In the genomic region with DNA sequence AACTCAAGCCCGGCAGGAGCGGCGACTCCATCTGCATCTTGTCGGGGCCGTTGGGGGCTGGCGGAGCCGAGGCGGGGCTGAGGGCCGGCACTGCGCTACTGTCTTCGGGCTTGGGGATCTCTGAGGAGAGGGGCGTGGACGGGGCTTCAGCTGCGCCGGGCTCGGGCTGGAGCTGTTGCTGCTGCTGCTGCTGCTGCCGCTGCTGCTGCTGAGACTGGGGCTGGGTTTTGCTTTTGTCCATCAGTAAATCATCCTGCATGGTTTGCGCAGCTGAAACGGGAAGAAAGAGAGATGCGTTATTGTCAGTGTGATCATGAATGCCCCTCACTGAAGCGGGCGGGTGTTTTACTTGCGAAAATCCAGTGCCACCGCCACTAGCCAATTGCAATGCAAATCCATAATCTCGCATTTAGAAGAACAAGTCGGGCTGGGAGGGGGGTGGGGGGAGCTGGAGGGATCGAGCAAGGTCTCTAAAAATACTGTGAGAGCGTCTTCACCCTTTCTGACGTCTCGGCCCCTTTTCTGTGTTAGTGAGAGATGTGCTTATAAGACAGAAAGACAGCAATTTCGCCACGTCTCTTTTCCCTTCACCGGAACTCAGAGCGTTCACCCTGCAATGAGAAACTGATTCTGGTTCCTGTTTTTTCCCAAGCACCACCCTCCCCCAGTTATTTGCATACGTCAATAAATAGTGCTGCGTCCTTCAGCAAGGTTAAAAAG, we compare ENCODE assay signal across 8 mouse cellular contexts. TPM values are rescaled to one million over a fixed set of nuclear protein-coding genes. Genes with fewer than 3 reads are reported as not detected.
A peak's percentile ranks its signal among the peaks of the same experiment; 100 is the strongest.
DNase-seq lines count a peak whose midpoint lies in the region; ATAC-seq and TF ChIP-seq lines count a peak whose summit lies in the region.

No protein-coding gene starts in this region.

- peak; percentile 78 for ATAC-seq in forebrain, embryonic 12.5 days (ENCODE audit: low FRiP score)
- peak; percentile 67 for ATAC-seq in heart, postnatal 0 days (ENCODE audit: insufficient read depth, low read depth)
- ATAC-seq in liver, postnatal 0 days: peak; percentile 64
- peak; percentile 64 for ATAC-seq in neural tube, embryonic 15.5 days (ENCODE audit: low FRiP score)

- H3K4me3 ChIP-seq in bone marrow macrophage, adult 2 months (ENCODE audit: insufficient read depth, low read length): peak overlapping the region; percentile 82
- peak overlapping the region; percentile 72 for H3K4me3 ChIP-seq in forebrain, embryonic 12.5 days (replicated peaks)
- H3K4me3 ChIP-seq in heart, postnatal 0 days (ENCODE audit: low read depth, low read length): peak overlapping the region; percentile 69
- peak overlapping the region; percentile 79 for H3K4me3 ChIP-seq in liver, postnatal 0 days (ENCODE audit: low read depth, low read length)
- H3K4me3 ChIP-seq in neural tube, embryonic 15.5 days (replicated peaks): peak overlapping the region; percentile 67

- H3K36me3 ChIP-seq in forebrain, embryonic 12.5 days (replicated peaks): no peaks in the 10 kb centered on the region
- H3K36me3 ChIP-seq in heart, postnatal 0 days (replicated peaks; ENCODE audit: control insufficient read depth, insufficient read depth, low read length): no peaks in the 10 kb centered on the region; the same call in 1 of the 2 replicates
- H3K36me3 ChIP-seq in liver, postnatal 0 days (replicated peaks; ENCODE audit: insufficient read depth, low read length): no peaks in the 10 kb centered on the region
- H3K36me3 ChIP-seq in neural tube, embryonic 15.5 days: no peaks in the 10 kb centered on the region

- no peak for TF ChIP-seq EP300 in heart, postnatal 0 days (IDR thresholded peaks at IDR 0.05; ENCODE audit: low read depth)
- no peak for TF ChIP-seq EP300 in liver, postnatal 0 days (IDR thresholded peaks at IDR 0.05; ENCODE audit: low read depth)

- peak overlapping the region; percentile 100 for H3K4me2 ChIP-seq in forebrain, embryonic 12.5 days
- H3K4me2 ChIP-seq in heart, postnatal 0 days (ENCODE audit: low read depth, low read length): peak overlapping the region; percentile 80
- H3K4me2 ChIP-seq in liver, postnatal 0 days (ENCODE audit: low read depth, low read length): peak overlapping the region; percentile 99
- H3K4me2 ChIP-seq in neural tube, embryonic 15.5 days: peak overlapping the region; percentile 95

- under 1% methylated on average over 36 of the region's 36 CpGs for WGBS in forebrain, embryonic 12.5 days
- under 1% methylated on average over 36 of the region's 36 CpGs for WGBS in heart, postnatal 0 days
- WGBS in liver, postnatal 0 days (ENCODE audit: insufficient replicate concordance): under 1% methylated on average over 36 of the region's 36 CpGs
- WGBS in neural tube, embryonic 15.5 days: under 1% methylated on average over 34 of the region's 36 CpGs

- peak overlapping the region; percentile 75 for H3K9ac ChIP-seq in forebrain, embryonic 12.5 days
- peak overlapping the region; percentile 89 for H3K9ac ChIP-seq in heart, postnatal 0 days (replicated peaks; ENCODE audit: low read depth, low read length)
- peak overlapping the region; percentile 79 for H3K9ac ChIP-seq in liver, postnatal 0 days (replicated peaks)
- peak overlapping the region; percentile 69 for H3K9ac ChIP-seq in neural tube, embryonic 15.5 days (replicated peaks)

- peaks cover 20% of the 10 kb centered on the region for H3K4me1 ChIP-seq in bone marrow macrophage, adult 2 months (ENCODE audit: control insufficient read depth, insufficient read depth, low read length)
- H3K4me1 ChIP-seq in forebrain, embryonic 12.5 days: peaks cover 32% of the 10 kb centered on the region
- peaks cover 3% of the 10 kb centered on the region; the same call in 1 of the 2 replicates for H3K4me1 ChIP-seq in heart, postnatal 0 days (ENCODE audit: control insufficient read depth, insufficient read depth)
- H3K4me1 ChIP-seq in liver, postnatal 0 days (ENCODE audit: insufficient read depth): peaks cover 35% of the 10 kb centered on the region
- peaks cover 58% of the 10 kb centered on the region for H3K4me1 ChIP-seq in neural tube, embryonic 15.5 days

- DNase-seq in CD4-positive, CD25-positive, alpha-beta regulatory T cell, adult 2 months (ENCODE audit: low read depth, low spot score): peak; percentile 41
- peak; percentile 93 for DNase-seq in heart, postnatal 0 days (ENCODE audit: low spot score)
- peak; percentile 65 to 71 for DNase-seq in kidney, postnatal 4 days
- DNase-seq in liver, postnatal 0 days: peak; percentile 58
- peak; percentile 15 for DNase-seq in thymus, postnatal 0 days (ENCODE audit: low spot score)

- TF ChIP-seq POLR2A in bone marrow macrophage, adult 2 months (IDR thresholded peaks at IDR 0.05; ENCODE audit: borderline replicate concordance, low read depth, low read length): no peak

- H3K27me3 ChIP-seq in forebrain, embryonic 12.5 days: peaks cover 29% of the 10 kb centered on the region
- no peaks in the 10 kb centered on the region for H3K27me3 ChIP-seq in heart, postnatal 0 days (ENCODE audit: control insufficient read depth, insufficient read depth, low read length)
- peaks cover 32% of the 10 kb centered on the region for H3K27me3 ChIP-seq in liver, postnatal 0 days (ENCODE audit: insufficient read depth, low read length)
- H3K27me3 ChIP-seq in neural tube, embryonic 15.5 days (replicated peaks): no peaks in the 10 kb centered on the region

- H3K27ac ChIP-seq in bone marrow macrophage, adult 2 months (ENCODE audit: insufficient read depth, low read depth, low read length): peak overlapping the region; percentile 80
- H3K27ac ChIP-seq in forebrain, embryonic 12.5 days: peak overlapping the region; percentile 78
- H3K27ac ChIP-seq in heart, postnatal 0 days (ENCODE audit: low read depth): peak overlapping the region; percentile 96
- peak overlapping the region; percentile 90 for H3K27ac ChIP-seq in liver, postnatal 0 days (ENCODE audit: low read depth)
- H3K27ac ChIP-seq in neural tube, embryonic 15.5 days (replicated peaks): peak overlapping the region; percentile 93

- H3K9me3 ChIP-seq in forebrain, embryonic 12.5 days: no peaks in the 10 kb centered on the region
- H3K9me3 ChIP-seq in heart, postnatal 0 days (replicated peaks; ENCODE audit: control insufficient read depth, low read length): no peaks in the 10 kb centered on the region
- H3K9me3 ChIP-seq in liver, postnatal 0 days (ENCODE audit: low read length): no peaks in the 10 kb centered on the region
- no peaks in the 10 kb centered on the region for H3K9me3 ChIP-seq in neural tube, embryonic 15.5 days (replicated peaks)

- no peak for TF ChIP-seq CTCF in bone marrow macrophage, adult 2 months (IDR thresholded peaks at IDR 0.05; ENCODE audit: low read depth, low read length)
- TF ChIP-seq CTCF in heart, postnatal 0 days (IDR thresholded peaks at IDR 0.05; ENCODE audit: low read depth): no peak
- no peak for TF ChIP-seq CTCF in liver, postnatal 0 days (IDR thresholded peaks at IDR 0.05; ENCODE audit: low read depth)

RNA-seq across cellular contexts. Expression of a gene that starts 32.5 kb away (rescaled TPM):
- polyA plus RNA-seq in bone marrow macrophage, adult 2 months (2012; ENCODE audit: insufficient read depth, insufficient read length, missing spikeins): 87.5 and 98.0 TPM in 2 replicates
- 154 and 159 TPM in 2 replicates for polyA plus RNA-seq in forebrain, embryonic 12.5 days (2016; fragmentation: Nextera tagmentation; extraction: Ambion mirVana)
- total RNA-seq in heart, postnatal 0 days (2014; rRNA removed; ENCODE audit: low replicate concordance): 72.7 and 80.9 TPM in 2 replicates
- 82.5 and 84.3 TPM in 2 replicates for polyA plus RNA-seq in heart, postnatal 0 days (2015; fragmentation: Nextera tagmentation; extraction: Ambion mirVana)
- polyA plus RNA-seq in liver, postnatal 0 days (2015; fragmentation: Nextera tagmentation; extraction: Ambion mirVana): 119 and 126 TPM in 2 replicates
- 98.7 and 104 TPM in 2 replicates for polyA plus RNA-seq in neural tube, embryonic 15.5 days (2015; fragmentation: Nextera tagmentation; extraction: Ambion mirVana)
- 95.0 and 102 TPM in 2 replicates for polyA plus RNA-seq in thymus, postnatal 0 days (2015; fragmentation: Nextera tagmentation; extraction: Ambion mirVana)

RNA-seq across cellular contexts. Expression of a gene that starts 33.5 kb away (rescaled TPM):
- 7.6 and 8.0 TPM in 2 replicates for polyA plus RNA-seq in bone marrow macrophage, adult 2 months (2012; ENCODE audit: insufficient read depth, insufficient read length, missing spikeins)
- polyA plus RNA-seq in forebrain, embryonic 12.5 days (2016; fragmentation: Nextera tagmentation; extraction: Ambion mirVana): 3.7 and 6.1 TPM in 2 replicates
- 19.6 and 21.8 TPM in 2 replicates for total RNA-seq in heart, postnatal 0 days (2014; rRNA removed; ENCODE audit: low replicate concordance)
- polyA plus RNA-seq in heart, postnatal 0 days (2015; fragmentation: Nextera tagmentation; extraction: Ambion mirVana): 13.5 and 13.7 TPM in 2 replicates
- 2.1 and 2.8 TPM in 2 replicates for polyA plus RNA-seq in liver, postnatal 0 days (2015; fragmentation: Nextera tagmentation; extraction: Ambion mirVana)
- polyA plus RNA-seq in neural tube, embryonic 15.5 days (2015; fragmentation: Nextera tagmentation; extraction: Ambion mirVana): 11.0 and 12.0 TPM in 2 replicates
- 0.59 and 1.1 TPM in 2 replicates for polyA plus RNA-seq in thymus, postnatal 0 days (2015; fragmentation: Nextera tagmentation; extraction: Ambion mirVana)

Comparison
In these comparisons a context has a peak if more than half of its experiments do, and no peak if none do; other contexts are left out.
1. Peak in every context shown above with its lines: DNase-seq, ATAC-seq, H3K4me3 ChIP-seq and H3K27ac ChIP-seq.
2. DNase-seq: peak in every context shown above with its lines; median percentile 93 in heart, postnatal 0 days; 68 in kidney, postnatal 4 days; 58 in liver, postnatal 0 days; 41 in CD4-positive, CD25-positive, alpha-beta regulatory T cell, adult 2 months; 15 in thymus, postnatal 0 days.